Mouse (Mus musculus) CD4-positive, CD25-positive, alpha-beta regulatory T cell, adult 4 months (primary cell): Measurements from ENCODE around the gene Ninj1. TPM values are rescaled to one million over a fixed set of nuclear protein-coding genes. Genes with fewer than 3 reads are reported as not detected.

ENCODE experiments used
- ATAC-seq: one replicate; pipeline ENCODE4 v1.8.0; 2017
- polyA plus RNA-seq, 2 experiments: library from polyadenylated mRNA; unstranded; fragments of 100-300 nt; shearing (Covaris generic); gene quantifications; one replicate each; pipeline ENCODE4 v1.2.1; 2017

The Ninj1 gene
- polyA plus RNA-seq, 2 experiments from 2014 or later = 24.5 to 27.4 TPM

- no peak for ATAC-seq
Measured at GRCm38 (mm10) chr13:49234711-49235110, 47.4 kb downstream of the Ninj1 start.

- ATAC-seq = no peak
Measured at GRCm38 (mm10) chr13:49237617-49238016, 50.3 kb downstream of the Ninj1 start.

GRCm38 (mm10) chr13:49238737-49239136, 51.5 kb downstream of the Ninj1 start:
- ATAC-seq = no peak

GRCm38 (mm10) chr13:49242321-49243065, 55.2 kb downstream of the Ninj1 start:
- peak; percentile 92 for ATAC-seq

- no peak for ATAC-seq
Measured at GRCm38 (mm10) chr13:49243492-49243891, 56.2 kb downstream of the Ninj1 start.

GRCm38 (mm10) chr13:49245251-49245650, 58.0 kb downstream of the Ninj1 start:
- no peak for ATAC-seq

Other genes starting within 250 kb of the Ninj1 start
- gene Fam120a, start 219.5 kb upstream of the Ninj1 start, polyA plus RNA-seq = 10 to 100 TPM; 21.1 to 34.3 TPM
- not detected for gene Wnk2, start 39.5 kb upstream of the Ninj1 start, polyA plus RNA-seq
- gene Card19, start 28.6 kb downstream of the Ninj1 start, polyA plus RNA-seq = 10 to 100 TPM; 49.7 to 55.4 TPM
- 10 to 100 TPM; 60.4 to 88.7 TPM for gene Susd3, start 61.2 kb downstream of the Ninj1 start, polyA plus RNA-seq
- gene Fgd3, start 132.8 kb downstream of the Ninj1 start, polyA plus RNA-seq = 10 to 100 TPM; 17.9 to 23.2 TPM
- gene Bicd2, start 154.1 kb downstream of the Ninj1 start, polyA plus RNA-seq = 1 to 10 TPM; 5.9 to 6.1 TPM
- 1 to 10 TPM; 3.9 to 7.1 TPM for gene Ippk, start 233.8 kb downstream of the Ninj1 start, polyA plus RNA-seq